Mouse (Mus musculus) naive thymus-derived CD4-positive, alpha-beta T cell, adult 5 months (primary cell): ENCODE data around the gene Bcl11b. TPM values are rescaled to one million over a fixed set of nuclear protein-coding genes. Genes with fewer than 3 reads are reported as not detected.

Experiments used
- polyA plus RNA-seq: library from polyadenylated mRNA; unstranded; fragments of 100-300 nt; shearing (Covaris generic); gene quantifications from one replicate; pipeline ENCODE4 v1.2.1, GENCODE M21; 2017

Gene Bcl11b
- polyA plus RNA-seq = 310 TPM

GRCm38 (mm10) chr12:108003483-108003882 lies at the start of gene Bcl11b:
Gene Bcl11b (minus strand): TSS chr12:108003602.

Other genes starting within 250 kb of the Bcl11b start
- 111 TPM for gene Setd3, start 175.7 kb upstream of the Bcl11b start, polyA plus RNA-seq
- 4.5 TPM for gene Ccnk, start 176.0 kb upstream of the Bcl11b start, polyA plus RNA-seq